ENCODE assay signal across 29 mouse cellular contexts in the genomic region with DNA sequence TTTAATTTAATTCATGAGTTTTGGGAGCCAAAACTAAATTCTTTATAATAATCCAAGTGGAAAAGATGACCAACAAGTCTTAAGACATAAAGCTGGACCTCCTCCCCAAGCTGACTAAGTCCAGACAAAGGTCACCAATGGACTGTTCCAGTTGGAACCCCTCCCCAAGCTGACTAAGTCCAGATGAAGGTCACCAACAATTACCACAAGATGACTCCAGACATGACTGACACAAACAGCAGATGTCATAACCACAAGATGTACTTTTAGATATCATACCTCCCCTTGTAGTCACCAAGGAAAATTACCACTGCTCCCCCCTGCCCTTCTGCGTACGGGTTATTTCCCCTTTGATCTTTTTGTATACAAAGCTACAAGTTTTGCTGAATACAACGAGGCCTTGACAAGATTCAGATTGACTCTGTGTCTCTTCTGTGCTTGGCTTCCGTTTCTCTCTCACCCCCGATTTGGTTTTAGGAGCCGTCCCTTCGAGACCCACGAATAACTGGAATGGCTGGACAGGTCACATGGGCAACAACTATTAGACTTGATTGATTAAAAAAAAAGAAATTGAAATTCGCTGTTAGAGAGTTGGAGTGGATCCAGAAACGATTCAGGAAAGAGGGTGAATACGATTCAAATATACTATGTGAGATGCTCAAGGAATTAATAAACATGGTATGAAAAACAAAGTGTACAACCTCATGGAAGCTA. TPM values are rescaled to one million over a fixed set of nuclear protein-coding genes. Genes with fewer than 3 reads are reported as not detected.
"Had no signal": no experiment of that assay in that cellular context is flagged by ENCODE, and none has a peak within 500 bp of the region (broad histone marks: within the 10 kb centered on the region; RNA-seq: fewer than 3 reads in every experiment).

No protein-coding gene starts in this region.

RNA-seq across cellular contexts. Expression of a gene that starts 4.8 kb away (rescaled TPM):
- total RNA-seq: gastrocnemius, adult 8-10 months; gastrocnemius, postnatal 14 days; gastrocnemius, postnatal 36 days; heart, adult 2 months; heart, postnatal 14 days; heart, postnatal 36 days; hematopoietic stem cell, adult 5-6 weeks; liver, adult 2 months had no signal
- polyA plus RNA-seq: gonadal fat pad, adult 2 months; heart, adult 2 months; heart, embryonic 11.5 days; heart, embryonic 13.5 days; heart, embryonic 15.5 days; heart, postnatal 0 days; hindbrain, embryonic 11.5 days; hindbrain, embryonic 13.5 days; hindbrain, embryonic 15.5 days; intestine, embryonic 14.5 days; intestine, embryonic 16.5 days; kidney, adult 2 months; kidney, embryonic 15.5 days; kidney, postnatal 0 days; large intestine, adult 2 months; limb, embryonic 11.5 days; limb, embryonic 13.5 days; limb, embryonic 15.5 days; liver, adult 2 months; liver, embryonic 12.5 days; liver, embryonic 14.5 days; liver, embryonic 16.5 days had no signal

RNA-seq across cellular contexts. Expression of a gene that starts 21.5 kb away (rescaled TPM):
- total RNA-seq: gastrocnemius, adult 8-10 months; gastrocnemius, postnatal 14 days; gastrocnemius, postnatal 36 days; heart, adult 2 months; heart, postnatal 14 days; heart, postnatal 36 days; hematopoietic stem cell, adult 5-6 weeks; hindbrain, postnatal 0 days; liver, adult 2 months had no signal
- polyA plus RNA-seq: gonadal fat pad, adult 2 months; heart, adult 2 months; heart, embryonic 11.5 days; heart, embryonic 13.5 days; heart, embryonic 15.5 days; heart, postnatal 0 days; hindbrain, embryonic 11.5 days; intestine, embryonic 14.5 days; intestine, embryonic 16.5 days; kidney, adult 2 months; kidney, embryonic 15.5 days; kidney, postnatal 0 days; large intestine, adult 2 months; limb, embryonic 11.5 days; limb, embryonic 15.5 days; liver, adult 2 months; liver, embryonic 12.5 days; liver, embryonic 14.5 days; liver, embryonic 16.5 days had no signal

RNA-seq across cellular contexts. Expression of a gene that starts 40.2 kb away (rescaled TPM):
- total RNA-seq: gastrocnemius, adult 8-10 months; gastrocnemius, postnatal 14 days; gastrocnemius, postnatal 36 days; heart, adult 2 months; heart, postnatal 14 days; heart, postnatal 36 days; liver, adult 2 months had no signal
- polyA plus RNA-seq: gonadal fat pad, adult 2 months; heart, adult 2 months; heart, embryonic 13.5 days; heart, embryonic 15.5 days; heart, postnatal 0 days; hindbrain, embryonic 11.5 days; hindbrain, embryonic 13.5 days; intestine, embryonic 14.5 days; intestine, embryonic 16.5 days; kidney, adult 2 months; kidney, embryonic 15.5 days; kidney, postnatal 0 days; large intestine, adult 2 months; limb, embryonic 11.5 days; limb, embryonic 13.5 days; limb, embryonic 15.5 days; liver, adult 2 months had no signal
